Mouse (Mus musculus): ENCODE results near the gene Prss47. TPM values are rescaled to one million over a fixed set of nuclear protein-coding genes. Genes with fewer than 3 reads are reported as not detected.

The Prss47 gene
- polyA plus RNA-seq (2012; rRNA removed) = not detected in 2 replicates

DNA sequence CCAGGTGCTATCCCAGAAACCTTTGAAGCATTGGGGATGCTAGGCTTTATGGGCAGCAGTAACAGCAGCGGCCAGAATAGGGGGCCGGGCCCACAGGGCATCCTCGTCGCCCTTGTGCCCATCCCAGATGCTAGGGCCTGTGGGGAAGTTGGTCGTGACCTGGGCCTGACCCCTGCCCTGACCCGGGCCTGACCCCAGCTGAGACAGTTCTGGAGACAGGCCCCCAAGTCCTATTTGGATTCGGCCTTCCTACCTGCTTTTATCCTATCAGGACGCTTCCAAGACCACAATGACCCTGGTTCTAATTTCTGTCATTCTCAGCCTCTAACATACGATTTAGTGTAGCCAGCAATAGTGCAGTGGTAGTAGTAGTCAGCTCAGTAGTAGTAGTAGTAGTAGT lies at the start of gene Prss47:
Gene Prss47 (minus strand): TSS at position 101 of the 400 bp plus-strand sequence.
- Histone ChIP-seq H3K36me3 (ENCODE audit: control insufficient read depth, insufficient read depth, low read length) (no peaks in the 10 kb centered on the region), H3K27me3 (ENCODE audit: control insufficient read depth, insufficient read depth, low read length) (no peaks in the 10 kb centered on the region), H3K4me1 (ENCODE audit: control insufficient read depth, insufficient read depth, insufficient read length) (no peaks in the 10 kb centered on the region), H3K27ac (ENCODE audit: insufficient read depth, low read length) (no peak within 1 kb of the TSS), H3K4me3 (ENCODE audit: extremely low read depth, insufficient read depth, insufficient read length) (no peak within 1 kb of the TSS)
- TF ChIP-seq CTCF (IDR thresholded peaks at IDR 0.05; ENCODE audit: extremely low read depth, insufficient read depth, insufficient read length, insufficient replicate concordance) (no peak), POLR2A (IDR thresholded peaks at IDR 0.05; ENCODE audit: low read depth, low read length) (no peak)
- WGBS = 90% methylated on average over 9 of the region's 9 CpGs
- no peak for DNase-seq (ENCODE audit: low read depth in 1 of 2, low spot score in 2 of 2)

DNA sequence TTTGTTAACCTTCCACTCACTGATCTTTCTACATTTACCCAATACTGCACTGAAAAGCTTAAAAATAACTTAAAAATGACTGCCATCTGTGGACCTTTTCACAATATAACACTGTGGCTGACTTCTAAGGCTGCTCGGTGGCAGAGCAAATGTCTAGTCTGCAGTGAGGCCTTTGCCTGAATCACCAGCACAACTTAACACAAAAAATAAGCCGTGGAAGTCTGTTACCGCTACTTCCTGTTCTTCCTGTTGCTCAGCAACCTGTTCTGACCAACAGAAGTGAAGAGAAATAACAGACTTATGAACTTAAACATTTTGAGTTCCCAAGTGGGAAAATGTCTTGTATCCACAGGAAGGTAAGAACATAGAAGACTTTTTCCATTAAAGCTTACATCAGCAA lies 48.7 kb upstream of the Prss47 start:
- no peak overlapping the region for H3K27ac ChIP-seq (ENCODE audit: insufficient read depth, low read length)
- DNase-seq (ENCODE audit: low read depth in 1 of 2, low spot score in 2 of 2) = no peak
- H3K4me1 ChIP-seq (ENCODE audit: control insufficient read depth, insufficient read depth, insufficient read length) = peaks cover 7% of the 10 kb centered on the region
- no peaks in the 10 kb centered on the region for H3K27me3 ChIP-seq (ENCODE audit: control insufficient read depth, insufficient read depth, low read length)
- 23% methylated on average over 3 of the region's 3 CpGs for WGBS
- no peaks in the 10 kb centered on the region for H3K36me3 ChIP-seq (ENCODE audit: control insufficient read depth, insufficient read depth, low read length)
- TF ChIP-seq POLR2A (IDR thresholded peaks at IDR 0.05; ENCODE audit: low read depth, low read length) (no peak), CTCF (IDR thresholded peaks at IDR 0.05; ENCODE audit: extremely low read depth, insufficient read depth, insufficient read length, insufficient replicate concordance) (no peak)
- H3K4me3 ChIP-seq (ENCODE audit: extremely low read depth, insufficient read depth, insufficient read length) = no peak overlapping the region

DNA sequence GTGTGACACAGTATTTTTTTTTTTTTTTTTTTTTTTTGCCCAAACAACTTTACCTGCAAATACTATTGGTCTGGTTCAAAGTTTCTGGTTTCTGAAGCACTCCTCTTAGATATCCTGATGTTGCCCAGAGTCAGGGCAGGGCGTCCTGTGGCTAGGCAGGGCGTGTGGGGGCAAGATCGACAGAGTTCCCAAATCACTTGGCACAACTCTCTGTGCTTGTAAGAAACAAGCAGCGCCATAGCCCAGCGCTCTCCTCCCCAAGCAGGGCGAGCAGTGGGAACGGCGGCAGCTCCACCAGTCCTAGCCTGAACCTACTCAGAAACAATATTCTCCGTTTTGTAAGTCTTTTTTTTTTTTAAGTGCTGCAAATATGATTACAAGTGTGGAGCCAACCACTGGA lies 48.1 kb upstream of the Prss47 start:
- no peaks in the 10 kb centered on the region for H3K27me3 ChIP-seq (ENCODE audit: control insufficient read depth, insufficient read depth, low read length)
- H3K27ac ChIP-seq (ENCODE audit: insufficient read depth, low read length) = no peak overlapping the region
- H3K4me1 ChIP-seq (ENCODE audit: control insufficient read depth, insufficient read depth, insufficient read length) = peaks cover 7% of the 10 kb centered on the region
- no peak for DNase-seq (ENCODE audit: low read depth in 1 of 2, low spot score in 2 of 2)
- no peak overlapping the region for H3K4me3 ChIP-seq (ENCODE audit: extremely low read depth, insufficient read depth, insufficient read length)
- TF ChIP-seq POLR2A (IDR thresholded peaks at IDR 0.05; ENCODE audit: low read depth, low read length) (no peak), CTCF (IDR thresholded peaks at IDR 0.05; ENCODE audit: extremely low read depth, insufficient read depth, insufficient read length, insufficient replicate concordance) (no peak)
- H3K36me3 ChIP-seq (ENCODE audit: control insufficient read depth, insufficient read depth, low read length) = no peaks in the 10 kb centered on the region
- 78% methylated on average over 9 of the region's 9 CpGs for WGBS

DNA sequence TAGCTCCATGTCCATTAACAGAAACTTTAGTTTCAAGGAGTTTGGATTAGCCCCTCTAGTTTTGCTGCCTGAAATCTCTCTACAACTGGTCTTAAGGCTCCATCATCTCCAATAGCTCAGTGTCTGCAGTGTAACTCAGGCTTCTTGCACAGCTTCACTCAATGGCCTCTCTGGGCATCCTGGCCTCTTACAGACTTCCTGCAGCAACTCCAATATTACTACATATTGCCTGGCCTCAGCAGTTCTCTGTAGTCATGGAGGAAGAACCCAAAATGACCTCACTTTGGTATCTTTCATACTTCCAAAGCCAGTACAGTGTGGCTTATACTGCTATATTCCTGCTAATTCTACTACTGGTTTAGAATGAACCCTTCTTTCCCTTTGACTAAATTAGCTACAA lies 44.5 kb upstream of the Prss47 start:
- no peak for DNase-seq (ENCODE audit: low read depth in 1 of 2, low spot score in 2 of 2)
- H3K36me3 ChIP-seq (ENCODE audit: control insufficient read depth, insufficient read depth, low read length) = no peaks in the 10 kb centered on the region; the same call in 1 of the 2 replicates
- no peak overlapping the region for H3K27ac ChIP-seq (ENCODE audit: insufficient read depth, low read length)
- no peak for TF ChIP-seq POLR2A (IDR thresholded peaks at IDR 0.05; ENCODE audit: low read depth, low read length)
- no peak for TF ChIP-seq CTCF (IDR thresholded peaks at IDR 0.05; ENCODE audit: extremely low read depth, insufficient read depth, insufficient read length, insufficient replicate concordance)
- H3K4me3 ChIP-seq (ENCODE audit: extremely low read depth, insufficient read depth, insufficient read length) = no peak overlapping the region
- peaks cover 7% of the 10 kb centered on the region for H3K4me1 ChIP-seq (ENCODE audit: control insufficient read depth, insufficient read depth, insufficient read length)
- no peaks in the 10 kb centered on the region for H3K27me3 ChIP-seq (ENCODE audit: control insufficient read depth, insufficient read depth, low read length)

DNA sequence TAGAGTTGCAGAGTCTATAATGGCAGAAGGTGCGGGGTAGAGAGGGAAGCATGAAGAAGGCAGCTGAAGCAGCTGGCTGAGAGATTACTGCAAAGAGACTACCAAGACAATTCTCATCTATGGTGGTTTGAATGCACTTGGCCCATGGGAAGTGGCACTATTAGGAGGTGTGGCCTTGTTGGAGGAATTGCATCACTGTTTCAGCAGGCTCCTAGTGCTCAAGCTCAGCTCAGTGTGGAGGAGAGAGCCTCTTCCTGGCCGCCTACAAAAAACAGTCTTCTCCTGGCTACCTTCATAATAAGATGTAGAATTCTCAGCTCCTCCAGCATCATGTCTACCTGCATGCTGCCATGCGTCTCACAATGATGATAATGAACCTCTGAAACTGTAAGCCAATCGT lies 43.4 kb upstream of the Prss47 start:
- no peaks in the 10 kb centered on the region; the same call in 1 of the 2 replicates for H3K36me3 ChIP-seq (ENCODE audit: control insufficient read depth, insufficient read depth, low read length)
- TF ChIP-seq POLR2A (IDR thresholded peaks at IDR 0.05; ENCODE audit: low read depth, low read length) = no peak
- TF ChIP-seq CTCF (IDR thresholded peaks at IDR 0.05; ENCODE audit: extremely low read depth, insufficient read depth, insufficient read length, insufficient replicate concordance) = no peak
- H3K4me3 ChIP-seq (ENCODE audit: extremely low read depth, insufficient read depth, insufficient read length) = no peak overlapping the region
- no peak overlapping the region for H3K27ac ChIP-seq (ENCODE audit: insufficient read depth, low read length)
- DNase-seq (ENCODE audit: low read depth in 1 of 2, low spot score in 2 of 2) = no peak
- 95% methylated on average over 4 of the region's 4 CpGs for WGBS
- H3K27me3 ChIP-seq (ENCODE audit: control insufficient read depth, insufficient read depth, low read length) = no peaks in the 10 kb centered on the region
- H3K4me1 ChIP-seq (ENCODE audit: control insufficient read depth, insufficient read depth, insufficient read length) = peaks cover 3% of the 10 kb centered on the region; the same call in 1 of the 2 replicates

DNA sequence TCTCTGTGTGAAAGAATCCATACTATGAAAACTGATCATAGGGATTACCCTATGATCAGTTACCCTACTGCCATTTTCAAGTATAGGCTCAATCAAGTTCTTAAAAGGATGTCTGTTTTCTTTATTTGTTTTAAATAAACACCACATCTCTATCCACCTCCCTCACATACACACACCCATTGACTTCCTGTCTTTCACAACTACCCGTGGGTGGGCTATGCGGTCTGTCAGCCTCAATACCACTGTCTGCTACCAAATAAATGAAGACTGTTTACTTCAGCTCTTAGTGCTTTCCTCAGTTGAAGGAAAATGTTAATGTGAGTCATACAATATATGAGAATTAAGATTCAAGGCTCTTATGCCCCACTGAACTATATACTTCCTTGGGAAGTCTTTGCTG lies 17.4 kb upstream of the Prss47 start:
- peaks cover 14% of the 10 kb centered on the region for H3K36me3 ChIP-seq (ENCODE audit: control insufficient read depth, insufficient read depth, low read length)
- no peaks in the 10 kb centered on the region for H3K27me3 ChIP-seq (ENCODE audit: control insufficient read depth, insufficient read depth, low read length)
- H3K27ac ChIP-seq (ENCODE audit: insufficient read depth, low read length) = no peak overlapping the region
- no peak for DNase-seq (ENCODE audit: low read depth in 1 of 2, low spot score in 2 of 2)
- no peak overlapping the region for H3K4me3 ChIP-seq (ENCODE audit: extremely low read depth, insufficient read depth, insufficient read length)
- no peaks in the 10 kb centered on the region for H3K4me1 ChIP-seq (ENCODE audit: control insufficient read depth, insufficient read depth, insufficient read length)
- TF ChIP-seq POLR2A (IDR thresholded peaks at IDR 0.05; ENCODE audit: low read depth, low read length) = no peak
- TF ChIP-seq CTCF (IDR thresholded peaks at IDR 0.05; ENCODE audit: extremely low read depth, insufficient read depth, insufficient read length, insufficient replicate concordance) = no peak
- WGBS = 73% methylated on average over 2 of the region's 2 CpGs

DNA sequence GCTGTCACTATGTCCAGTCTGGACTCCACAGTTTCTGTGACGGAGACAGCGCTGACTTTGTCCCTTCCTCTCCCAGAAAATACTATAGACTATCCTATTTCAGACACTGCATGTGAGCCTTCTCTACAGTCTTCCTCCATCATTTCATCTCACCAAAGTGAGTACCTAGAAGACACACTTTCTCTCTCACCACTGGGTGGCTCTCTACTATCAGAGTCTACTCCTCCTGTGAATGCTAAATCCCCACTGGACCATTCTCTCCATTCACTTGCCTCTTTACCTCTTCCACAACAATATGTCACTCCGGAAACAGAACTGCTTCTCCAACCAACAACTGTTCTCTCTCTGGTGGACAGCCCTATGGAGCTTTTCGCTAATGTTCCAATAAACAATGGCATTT lies 17.5 kb downstream of the Prss47 start:
- TF ChIP-seq CTCF (IDR thresholded peaks at IDR 0.05; ENCODE audit: extremely low read depth, insufficient read depth, insufficient read length, insufficient replicate concordance) = no peak
- no peak for TF ChIP-seq POLR2A (IDR thresholded peaks at IDR 0.05; ENCODE audit: low read depth, low read length)
- WGBS = 57% methylated on average over 4 of the region's 4 CpGs
- no peaks in the 10 kb centered on the region for H3K36me3 ChIP-seq (ENCODE audit: control insufficient read depth, insufficient read depth, low read length)
- H3K27me3 ChIP-seq (ENCODE audit: control insufficient read depth, insufficient read depth, low read length) = no peaks in the 10 kb centered on the region
- no peak for DNase-seq (ENCODE audit: low read depth in 1 of 2, low spot score in 2 of 2)
- no peak overlapping the region for H3K27ac ChIP-seq (ENCODE audit: insufficient read depth, low read length)
- H3K4me1 ChIP-seq (ENCODE audit: control insufficient read depth, insufficient read depth, insufficient read length) = no peaks in the 10 kb centered on the region
- H3K4me3 ChIP-seq (ENCODE audit: extremely low read depth, insufficient read depth, insufficient read length) = no peak overlapping the region
